Mouse (Mus musculus) testis, adult 2 months (tissue): ENCODE measurements around the gene Zbtb7b.

Source experiments
- CTCF ChIP-seq: fragments of 200-500 bp; IDR thresholded peaks from 2 replicates; pipeline ENCODE4 v1.5.1; 2012; ENCODE audit warnings: low read depth, mild to moderate bottlenecking, inconsistent platforms, low read length, moderate library complexity; ENCODE audit not compliant: control insufficient read depth, insufficient read depth, insufficient replicate concordance
- POLR2A ChIP-seq: fragments of 200-500 bp; IDR thresholded peaks from 2 replicates; pipeline ENCODE4 v1.6.1; 2012; ENCODE audit warnings: low read depth, mild to moderate bottlenecking, inconsistent platforms, low read length, moderate library complexity; ENCODE audit not compliant: control insufficient read depth

DNA sequence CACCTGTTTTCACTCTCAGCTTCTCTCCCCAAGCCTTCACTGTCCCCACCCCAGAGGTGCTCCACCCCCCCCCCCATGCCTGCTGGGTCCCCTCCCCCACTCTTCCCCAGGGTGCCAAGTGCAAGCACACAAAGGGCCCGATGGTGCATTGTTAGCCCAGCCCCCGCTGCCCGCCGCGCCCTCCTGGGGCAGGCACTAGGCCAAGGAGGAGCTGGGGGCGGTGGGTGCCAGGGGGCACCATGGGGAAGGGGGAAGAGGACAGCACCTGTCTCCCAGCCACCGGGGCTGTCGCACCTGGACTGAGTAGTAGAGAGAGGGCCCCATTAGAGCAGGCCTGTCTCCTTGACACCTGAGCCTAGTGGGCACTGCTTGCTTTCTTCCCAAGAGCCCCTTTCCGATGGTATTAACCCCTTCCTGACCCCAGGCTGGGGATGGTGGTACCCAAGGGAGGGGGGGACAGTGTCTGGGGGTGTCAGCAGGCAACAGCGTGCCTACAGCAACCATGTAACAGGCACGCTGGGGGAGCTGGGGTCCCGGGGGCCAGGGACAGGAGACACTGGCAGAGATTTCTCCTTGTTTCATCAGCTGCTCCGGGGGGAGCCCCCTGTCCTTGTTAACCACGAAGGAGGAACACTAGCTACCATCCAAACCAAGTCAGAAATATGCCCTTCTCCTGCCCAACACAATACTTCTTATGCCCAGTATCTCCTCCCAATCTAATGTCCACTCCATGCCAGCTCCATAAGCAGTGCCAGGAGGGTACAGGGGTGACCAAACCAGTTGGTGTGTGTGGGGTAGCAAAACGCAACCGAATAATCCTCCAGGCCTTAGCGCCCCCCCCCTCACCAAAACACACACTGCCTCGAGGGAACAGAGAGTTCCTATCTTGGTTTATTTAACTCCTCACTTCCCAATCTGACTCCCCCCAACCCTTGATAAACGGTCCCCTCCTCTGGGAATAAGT, 3.6 kb downstream of the Zbtb7b start:
- TF ChIP-seq CTCF (no peak), POLR2A (no peak)
